Mouse (Mus musculus) cerebral cortex, adult 2 months (tissue): ENCODE results near the gene Stat3.

Source experiments
- WGBS: fragments of 180-500 bp; shearing (Covaris S2); methylation state at CpG from one replicate; pipeline ENCODE4 v1.1.7; 2018; 5-methylcytosine and 5-hydroxymethylcytosine counted together

The Stat3 gene

DNA sequence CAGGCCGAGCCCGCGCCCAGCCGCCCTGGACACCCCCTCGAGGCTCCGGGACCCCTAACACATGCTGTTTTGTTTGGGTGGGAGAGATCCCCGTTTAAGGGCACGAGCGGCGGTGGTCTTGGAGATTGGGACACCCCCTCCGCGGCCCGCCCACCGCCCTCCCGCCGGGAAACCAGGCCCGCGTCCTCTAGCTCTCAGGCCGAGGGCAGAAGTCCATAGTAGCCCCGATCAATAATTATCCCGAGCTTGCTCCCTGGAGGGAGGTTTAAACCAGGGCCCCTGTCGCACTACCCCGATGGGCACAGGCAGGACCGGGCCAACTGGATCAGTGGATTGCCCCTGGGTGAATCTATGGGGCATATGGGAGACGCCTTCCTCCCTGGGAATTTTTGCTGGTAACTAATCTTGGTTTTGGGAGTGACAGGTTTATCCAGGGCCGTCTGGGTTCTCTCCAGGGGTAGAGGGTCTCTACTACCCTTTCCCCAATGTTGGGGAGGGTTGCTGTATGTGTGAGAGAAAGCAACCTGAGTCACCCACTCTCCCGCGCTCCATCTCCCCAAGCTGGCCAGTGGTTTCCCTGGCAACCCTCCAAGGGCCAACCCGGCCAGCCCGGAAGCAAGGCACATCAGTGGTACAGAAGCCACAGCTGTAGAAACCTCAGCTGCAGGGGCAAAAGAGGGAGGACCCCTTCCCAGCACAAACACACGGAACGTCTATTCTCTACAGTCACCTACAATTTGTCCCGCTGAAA, 88.4 kb downstream of the Stat3 start:
- WGBS: 4% methylated on average over 33 of the region's 33 CpGs

- under 1% methylated on average over 100 of the region's 104 CpGs for WGBS
These were observed 89.1 kb downstream of the Stat3 start, which contains the start of gene Stat5b for GRCm38 (mm10) chr11:100850038-100850777. Stat5b (minus strand) TSS chr11:100850724.

DNA sequence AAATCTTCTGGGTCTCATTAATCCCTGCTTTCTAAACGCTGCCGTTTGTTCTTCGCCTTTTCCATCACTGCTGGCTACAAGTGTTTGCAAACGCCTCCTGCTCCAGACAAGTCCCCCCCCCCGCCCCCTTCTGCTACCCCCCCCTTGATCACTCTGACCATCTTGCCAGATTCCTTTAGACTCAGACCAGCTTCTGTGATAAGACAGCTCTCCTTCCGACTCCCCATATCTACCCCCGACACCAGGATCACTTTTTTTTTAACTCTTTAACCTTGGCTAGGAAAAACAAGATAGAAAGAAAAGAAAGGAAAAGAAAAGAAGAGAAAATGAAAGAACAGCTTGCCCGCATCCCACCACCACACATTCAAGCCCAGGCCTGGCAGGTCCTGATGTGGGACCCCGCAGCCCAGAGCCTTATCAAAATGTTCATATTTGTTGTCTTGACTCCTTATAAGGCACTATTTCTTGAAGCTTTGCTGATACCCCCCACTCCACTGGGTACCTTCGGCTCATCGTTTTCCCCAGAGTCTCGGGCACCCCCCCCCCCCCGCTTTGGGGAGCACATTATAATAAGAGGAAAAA, 89.8 kb downstream of the Stat3 start:
- 9% methylated on average over 13 of the region's 13 CpGs for WGBS

DNA sequence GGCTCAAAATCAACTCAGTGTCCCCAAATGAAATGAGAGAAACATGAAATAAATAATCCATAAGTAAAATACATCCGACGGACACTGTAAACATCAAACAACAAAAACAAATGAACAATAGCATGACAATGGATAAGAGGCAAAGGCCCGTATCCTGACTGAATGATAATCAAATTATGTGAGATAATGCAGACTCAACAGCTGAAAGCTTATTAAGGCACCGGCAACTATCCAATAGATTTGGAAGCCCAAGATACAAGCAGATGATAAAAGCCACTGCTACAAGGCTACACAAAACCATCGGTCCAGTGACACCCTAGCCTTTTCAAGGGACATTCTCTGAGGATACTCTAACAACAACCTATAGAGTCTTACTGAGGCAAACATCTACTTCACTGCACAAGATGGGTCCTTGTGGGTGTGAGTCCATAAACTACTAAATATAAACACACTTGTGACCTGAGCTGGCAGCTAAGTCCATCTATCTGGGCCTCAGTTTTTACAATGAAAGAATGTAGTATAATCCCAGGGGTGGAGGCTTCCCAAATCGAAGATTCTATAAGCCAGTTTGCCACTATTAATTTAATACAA, 90.5 kb downstream of the Stat3 start:
- WGBS: 70% methylated on average over 6 of the region's 6 CpGs

- WGBS: 74% methylated on average over 4 of the region's 4 CpGs
These were observed 91.3 kb downstream of the Stat3 start for GRCm38 (mm10) chr11:100848080-100848479.

GRCm38 (mm10) chr11:100847572-100847971, 91.8 kb downstream of the Stat3 start:
- WGBS: 89% methylated on average over 4 of the region's 4 CpGs

- WGBS: 68% methylated on average over 6 of the region's 6 CpGs
These were observed 93.5 kb downstream of the Stat3 start for GRCm38 (mm10) chr11:100845793-100846192.

DNA sequence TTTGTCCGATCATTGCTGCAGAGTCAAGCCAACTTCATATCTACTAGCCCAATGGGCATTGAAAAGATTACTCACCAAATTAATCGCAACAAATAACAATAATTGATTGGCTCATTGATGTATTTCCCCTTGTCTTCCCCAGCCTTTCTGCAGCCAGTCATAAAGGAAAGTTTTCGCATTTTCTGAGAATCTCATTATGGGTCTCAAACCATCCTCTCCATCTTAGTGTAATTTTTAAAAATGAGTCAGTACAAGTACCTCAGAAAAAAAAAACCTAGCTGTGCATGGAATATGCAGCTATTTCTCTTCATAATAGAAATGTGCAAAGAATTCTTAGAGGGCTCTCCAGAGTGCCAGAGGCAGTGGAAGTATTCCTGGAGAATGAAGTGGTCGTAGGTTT, 95.2 kb downstream of the Stat3 start:
- 89% methylated on average over 4 of the region's 4 CpGs for WGBS

GRCm38 (mm10) chr11:100843070-100843669, 96.2 kb downstream of the Stat3 start:
- WGBS: 97% methylated on average over 8 of the region's 8 CpGs

DNA sequence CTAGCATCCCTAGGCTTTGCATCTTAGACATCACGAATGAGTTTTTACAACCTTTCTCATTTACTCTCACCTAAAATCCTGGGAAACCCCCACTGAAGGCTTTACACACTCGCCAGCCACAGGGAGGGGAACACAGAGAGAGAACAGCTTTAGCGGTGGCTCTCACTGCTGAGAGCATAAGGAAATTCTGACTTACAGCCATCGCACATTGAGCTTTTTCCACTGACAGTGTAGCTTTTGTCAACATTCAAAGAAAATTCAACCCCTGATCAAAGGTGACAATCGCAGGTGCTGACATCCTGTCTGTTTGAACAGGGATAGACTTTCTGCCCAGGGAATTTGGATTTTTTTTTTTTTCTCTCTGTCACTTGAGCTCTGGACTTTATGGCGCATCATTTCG, 97.3 kb downstream of the Stat3 start:
- WGBS: 90% methylated on average over 7 of the region's 7 CpGs

DNA sequence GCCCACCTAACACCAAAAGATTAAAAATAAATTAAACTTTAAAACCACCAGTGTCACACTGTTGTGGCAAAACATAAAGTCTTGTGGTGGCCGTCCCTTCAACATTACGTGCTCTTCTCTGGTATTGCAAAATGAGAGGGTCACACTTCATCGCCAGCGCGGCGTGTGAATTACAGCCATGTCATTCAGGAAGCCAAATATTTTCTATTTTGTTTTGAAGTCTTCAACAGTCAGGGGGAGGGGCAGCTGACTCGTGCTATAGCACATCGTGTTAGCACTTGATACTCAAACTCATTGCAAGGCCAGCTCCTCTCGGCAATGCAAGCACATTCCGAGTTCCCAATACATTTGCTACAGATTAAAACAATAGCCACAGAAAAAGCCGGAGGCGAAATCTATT, 98.5 kb downstream of the Stat3 start:
- WGBS: 82% methylated on average over 12 of the region's 12 CpGs

DNA sequence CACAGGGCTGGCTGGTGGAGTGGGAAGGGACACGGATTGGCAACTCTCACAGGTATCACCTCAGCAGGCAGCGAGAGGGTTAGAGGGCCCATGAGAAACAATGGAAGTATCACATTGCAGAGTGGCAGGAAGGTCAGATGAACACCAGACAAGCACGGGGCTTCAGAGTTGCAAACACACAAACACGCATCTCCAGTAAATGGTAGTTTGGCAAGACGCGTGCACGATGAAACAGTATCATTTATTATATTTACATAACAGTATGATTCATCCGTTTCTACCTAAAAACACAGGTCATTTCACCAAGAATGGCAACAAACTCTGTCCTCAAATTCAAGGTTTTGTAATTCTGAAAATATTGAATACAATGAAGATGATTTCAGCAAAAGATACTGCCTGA, 99.8 kb downstream of the Stat3 start:
- 79% methylated on average over 8 of the region's 8 CpGs for WGBS

DNA sequence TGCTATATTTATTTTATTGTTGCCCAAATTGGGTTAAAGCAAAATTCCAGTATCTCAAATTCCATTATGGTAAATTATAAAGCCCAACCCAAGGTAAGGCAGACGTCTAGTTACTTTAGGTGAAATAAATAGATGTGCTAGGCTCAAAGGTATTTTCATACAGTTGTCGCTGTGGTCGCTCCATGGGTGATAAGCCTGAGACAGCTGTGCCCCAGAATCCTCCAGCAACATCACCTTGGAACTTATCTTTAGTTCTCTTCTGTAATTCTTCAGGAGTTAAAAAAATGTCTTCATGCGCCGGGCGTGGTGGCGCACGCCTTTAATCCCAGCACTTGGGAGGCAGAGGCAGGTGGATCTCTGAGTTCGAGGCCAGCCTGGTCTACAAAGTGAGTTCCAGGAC, 100.4 kb downstream of the Stat3 start:
- 97% methylated on average over 9 of the region's 9 CpGs for WGBS

DNA sequence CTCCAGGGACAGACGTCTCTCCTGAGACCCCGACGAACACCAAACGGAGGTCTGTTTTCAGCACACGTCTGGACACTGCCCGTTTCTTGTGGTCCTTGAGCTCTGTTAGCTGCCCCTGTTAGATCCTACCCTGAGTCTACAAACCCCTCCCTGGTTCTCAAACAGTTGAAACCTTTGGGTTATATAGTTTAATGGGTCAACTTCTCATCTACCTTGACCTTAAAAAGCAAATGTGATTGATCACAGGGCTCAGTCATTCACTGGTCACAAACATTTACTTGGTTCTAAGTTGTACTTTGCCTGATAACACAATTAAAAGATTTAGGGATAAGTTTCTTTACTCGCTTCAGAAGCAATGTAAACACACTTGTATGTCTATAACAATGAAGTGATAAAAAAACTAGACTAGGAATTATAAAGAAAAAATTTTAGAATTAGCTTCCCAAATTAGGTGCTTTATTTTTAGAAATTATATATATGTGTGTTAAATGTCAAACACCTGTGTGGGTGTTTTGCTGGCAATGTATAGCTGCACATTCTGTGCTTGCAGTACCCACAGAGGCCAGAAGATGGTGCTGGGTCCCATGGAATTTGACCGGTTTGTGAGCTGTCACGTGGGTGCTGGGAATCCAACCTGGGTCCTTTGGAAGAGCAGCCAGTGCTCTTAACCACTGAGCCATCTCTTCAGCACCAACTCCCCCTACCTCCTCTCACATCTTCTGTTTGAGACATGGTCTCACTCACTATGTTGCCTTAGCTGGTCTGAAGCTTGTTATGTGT, 102.2 kb downstream of the Stat3 start:
- WGBS: 88% methylated on average over 9 of the region's 9 CpGs
